Mouse (Mus musculus) layer of hippocampus, adult 8-10 months (tissue): ENCODE results near the gene Gm20481. TPM values are rescaled to one million over a fixed set of nuclear protein-coding genes. Genes with fewer than 3 reads are reported as not detected.
"Not testable (repeated sequence)": the region's sequence is repeated elsewhere in the genome, so short reads cannot be mapped to it uniquely, and the experiment has no call there.

Experiments used
- DNase-seq, 2 experiments: peaks; one replicate each; pipeline ENCODE4 v3.0.0; 2022; ENCODE audit warnings: low spot score in 2 of 2
- total RNA-seq, 4 experiments: library from RNA; stranded (reverse); gene quantifications; 2 replicates each; pipeline ENCODE4 v1.2.4; 2022

Gene Gm20481
- not detected for total RNA-seq

DNA sequence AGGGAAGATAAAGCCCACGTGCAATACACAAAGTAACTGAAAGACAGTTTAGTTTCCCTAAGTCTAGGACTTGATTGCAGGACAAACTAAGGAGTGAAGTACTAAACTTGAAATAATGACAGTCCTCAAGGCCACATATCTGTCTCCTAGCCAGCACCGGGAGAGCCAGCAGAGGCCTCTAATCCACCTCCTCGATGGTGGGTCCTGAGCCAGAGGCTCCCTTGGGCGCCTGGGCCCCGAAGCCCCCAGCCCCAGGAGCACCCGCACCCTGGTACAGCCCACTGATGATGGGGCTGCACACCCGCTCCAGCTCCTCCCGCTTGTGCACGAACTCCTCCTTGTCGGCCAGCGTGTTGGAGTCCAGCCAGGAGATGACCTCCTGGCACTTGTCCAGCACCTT lies at the start of gene Gm20481:
TSS of gene Gm20481 (plus strand) at position 91 of the 400 bp plus-strand sequence.
- not testable (repeated sequence) for DNase-seq

- DNase-seq, result no peak
Measured at GRCm38 (mm10) chr17:34922939-34923338, 46.8 kb upstream of the Gm20481 start.

DNA sequence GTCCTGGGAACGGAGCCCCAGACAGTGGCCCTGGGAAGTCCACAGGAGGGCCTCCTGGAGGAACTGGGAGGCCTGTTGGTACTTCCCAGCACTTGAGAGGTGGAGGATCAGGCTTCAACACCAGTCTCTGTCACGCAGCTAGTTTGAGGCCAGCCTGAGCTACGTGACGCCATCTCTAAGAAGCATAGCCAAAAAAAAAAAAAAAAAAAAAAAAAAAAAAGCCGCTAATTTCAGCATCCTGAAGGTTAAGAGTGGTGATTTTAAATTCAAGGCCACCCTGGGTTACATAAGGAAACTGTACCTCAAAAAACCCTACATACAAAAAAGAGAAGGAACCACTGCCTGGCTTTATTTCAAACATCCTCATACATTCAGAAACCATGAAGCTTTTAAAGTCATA lies 45.5 kb upstream of the Gm20481 start:
- no peak for DNase-seq

GRCm38 (mm10) chr17:34927306-34928019 lies 42.2 kb upstream of the Gm20481 start:
- peak in 1 of 2 experiments; percentile 32 for DNase-seq

- no peak for DNase-seq
Measured at GRCm38 (mm10) chr17:34928841-34929240, 40.9 kb upstream of the Gm20481 start.

DNA sequence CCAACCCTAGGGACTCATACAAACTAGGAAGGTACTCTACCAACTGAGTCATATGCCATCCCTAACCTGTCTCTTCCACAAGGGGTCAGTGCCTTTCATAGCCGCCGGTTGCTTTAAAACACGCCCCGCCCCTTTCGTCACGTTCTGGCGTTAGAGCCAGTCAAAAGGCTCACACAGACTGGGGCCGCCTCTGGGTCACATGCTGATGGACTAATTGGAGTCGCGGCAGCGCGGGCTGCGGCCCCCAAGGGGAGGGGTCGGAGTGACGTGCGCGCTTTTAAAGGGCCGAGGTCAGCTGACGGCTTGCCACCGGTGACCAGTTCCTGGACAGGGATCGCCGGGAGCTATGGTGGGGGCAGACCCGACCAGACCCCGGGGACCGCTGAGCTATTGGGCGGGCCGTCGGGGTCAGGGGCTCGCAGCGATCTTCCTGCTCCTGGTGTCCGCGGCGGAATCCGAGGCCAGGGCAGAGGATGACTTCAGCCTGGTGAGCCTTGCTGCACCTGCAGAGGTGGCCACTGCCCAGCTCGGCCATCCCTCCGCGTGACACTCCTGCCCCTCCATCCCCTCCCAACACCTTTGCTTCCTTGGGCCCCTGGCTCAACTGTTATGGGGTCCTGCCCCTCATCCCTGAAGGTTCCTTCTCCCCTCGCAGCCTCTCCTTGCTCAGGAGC lies 38.5 kb upstream of the Gm20481 start, which contains the start of gene Neu1:
TSS of gene Neu1 (plus strand) at position 193 of the 674 bp plus-strand sequence.
- peak; percentile 98 for DNase-seq

GRCm38 (mm10) chr17:34931735-34932098 lies 38.0 kb upstream of the Gm20481 start:
- peak in 1 of 2 experiments; percentile 32 for DNase-seq

DNA sequence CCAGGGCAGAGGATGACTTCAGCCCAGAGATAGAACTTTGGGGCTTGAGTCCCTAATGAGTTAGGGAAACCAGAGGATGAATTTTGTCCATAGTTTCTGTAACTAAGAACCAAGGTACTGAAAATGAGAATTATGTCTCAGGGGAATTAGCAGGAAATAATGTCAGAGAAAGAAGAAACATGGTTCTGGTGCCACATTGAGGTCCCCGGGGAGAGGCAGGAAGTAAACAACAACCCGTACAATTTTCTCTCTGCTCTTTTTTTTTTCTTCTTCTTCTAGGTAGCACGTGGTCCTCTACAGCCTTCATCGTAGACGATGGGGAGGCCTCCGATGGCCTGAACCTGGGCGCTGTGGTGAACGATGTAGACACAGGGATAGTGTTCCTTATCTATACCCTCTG lies 37.4 kb upstream of the Gm20481 start:
- DNase-seq, result no peak

- no peak for DNase-seq
Measured at GRCm38 (mm10) chr17:34934031-34934430, 35.7 kb upstream of the Gm20481 start.

GRCm38 (mm10) chr17:34934830-34935229 lies 34.9 kb upstream of the Gm20481 start:
- DNase-seq, result no peak

- no peak for DNase-seq
Measured at GRCm38 (mm10) chr17:34937960-34938505, 31.7 kb upstream of the Gm20481 start.

DNA sequence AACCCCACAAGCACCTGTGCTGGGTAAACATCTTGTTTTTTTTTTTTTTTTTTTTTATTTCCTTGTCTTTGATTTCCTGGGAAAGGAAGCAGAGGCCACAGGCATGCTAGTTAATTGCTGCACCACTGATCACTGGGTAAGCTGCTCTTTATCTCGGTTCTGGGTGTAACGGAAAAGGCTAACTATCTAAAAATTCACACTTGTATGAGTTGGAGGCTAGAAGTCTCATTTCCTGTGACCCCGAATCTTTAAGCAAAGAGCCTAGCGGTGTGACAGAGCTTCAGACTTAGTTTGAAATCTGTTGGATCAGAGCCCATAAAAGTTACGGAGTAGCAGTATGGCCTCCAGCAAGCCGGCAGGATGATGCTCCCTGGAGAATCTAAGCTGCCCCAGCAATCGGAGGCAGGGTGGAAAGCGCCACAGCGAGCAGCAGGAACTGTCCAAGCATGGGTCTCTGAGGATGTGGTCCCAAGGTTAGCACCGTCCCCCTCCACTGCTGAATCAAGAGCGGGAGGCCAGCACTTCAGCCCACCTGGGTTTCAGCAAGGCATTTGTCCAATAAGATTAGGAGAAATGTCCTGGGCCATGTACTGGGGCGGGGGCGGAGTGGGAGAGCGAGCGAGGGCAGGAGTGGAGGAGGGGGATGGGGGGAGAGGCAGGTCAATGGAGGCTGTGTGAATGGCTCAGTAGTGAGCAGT lies 28.2 kb upstream of the Gm20481 start:
- no peak for DNase-seq

DNA sequence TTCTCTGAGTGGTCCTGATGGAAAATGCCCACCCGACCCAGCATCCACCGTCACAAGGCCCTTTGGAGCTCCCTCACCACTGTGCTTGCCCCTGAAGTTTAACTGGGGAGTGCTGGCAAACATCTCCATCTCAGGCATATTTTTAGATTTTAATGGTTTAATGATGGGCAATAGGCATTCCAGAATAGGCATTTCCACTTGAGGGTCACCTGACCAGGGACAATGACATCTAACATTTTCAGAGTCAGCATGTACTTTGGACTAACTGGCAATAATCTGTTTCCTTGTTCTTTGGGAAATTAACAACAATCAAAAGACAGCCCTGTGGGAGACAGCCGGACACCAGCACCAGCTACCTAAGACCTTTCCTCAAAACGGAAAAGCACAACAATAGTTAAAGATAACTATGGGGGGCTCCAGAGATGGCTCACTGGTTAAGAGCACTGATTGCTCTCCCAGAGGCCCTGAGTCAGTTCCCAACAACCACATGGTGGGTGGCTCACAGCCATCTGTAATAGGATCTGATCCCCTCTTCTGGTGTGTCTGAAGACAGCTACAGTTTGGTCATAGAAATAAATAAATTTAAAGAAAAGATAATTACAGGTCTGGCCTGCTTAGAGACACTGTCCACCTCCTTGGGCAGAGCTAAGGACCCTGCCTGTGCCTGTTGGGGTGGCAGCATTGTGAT lies 26.4 kb upstream of the Gm20481 start:
- DNase-seq, result no peak

- no peak for DNase-seq
Measured at GRCm38 (mm10) chr17:34944362-34944761, 25.4 kb upstream of the Gm20481 start.

GRCm38 (mm10) chr17:34946486-34947140 lies 23.1 kb upstream of the Gm20481 start:
- no peak for DNase-seq

DNA sequence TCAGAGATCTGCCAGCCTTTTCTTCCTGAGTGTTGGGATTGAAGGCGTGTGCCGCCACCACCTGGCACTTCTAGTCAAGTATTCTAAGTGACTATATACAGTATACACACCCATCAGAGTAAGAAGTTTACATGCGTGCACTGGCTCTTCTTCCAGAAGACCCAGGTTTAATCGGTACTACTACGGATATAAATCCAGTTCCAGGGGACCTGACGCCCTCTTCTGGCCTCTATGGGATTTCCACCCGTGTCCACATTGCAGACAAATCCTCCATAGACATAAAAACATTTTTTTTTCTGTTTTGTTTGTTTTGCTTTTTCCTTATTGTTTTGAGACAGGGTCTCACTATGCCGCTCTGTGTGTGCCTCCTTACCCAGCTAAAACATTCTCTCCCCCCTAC lies 22.1 kb upstream of the Gm20481 start:
- no peak for DNase-seq

DNA sequence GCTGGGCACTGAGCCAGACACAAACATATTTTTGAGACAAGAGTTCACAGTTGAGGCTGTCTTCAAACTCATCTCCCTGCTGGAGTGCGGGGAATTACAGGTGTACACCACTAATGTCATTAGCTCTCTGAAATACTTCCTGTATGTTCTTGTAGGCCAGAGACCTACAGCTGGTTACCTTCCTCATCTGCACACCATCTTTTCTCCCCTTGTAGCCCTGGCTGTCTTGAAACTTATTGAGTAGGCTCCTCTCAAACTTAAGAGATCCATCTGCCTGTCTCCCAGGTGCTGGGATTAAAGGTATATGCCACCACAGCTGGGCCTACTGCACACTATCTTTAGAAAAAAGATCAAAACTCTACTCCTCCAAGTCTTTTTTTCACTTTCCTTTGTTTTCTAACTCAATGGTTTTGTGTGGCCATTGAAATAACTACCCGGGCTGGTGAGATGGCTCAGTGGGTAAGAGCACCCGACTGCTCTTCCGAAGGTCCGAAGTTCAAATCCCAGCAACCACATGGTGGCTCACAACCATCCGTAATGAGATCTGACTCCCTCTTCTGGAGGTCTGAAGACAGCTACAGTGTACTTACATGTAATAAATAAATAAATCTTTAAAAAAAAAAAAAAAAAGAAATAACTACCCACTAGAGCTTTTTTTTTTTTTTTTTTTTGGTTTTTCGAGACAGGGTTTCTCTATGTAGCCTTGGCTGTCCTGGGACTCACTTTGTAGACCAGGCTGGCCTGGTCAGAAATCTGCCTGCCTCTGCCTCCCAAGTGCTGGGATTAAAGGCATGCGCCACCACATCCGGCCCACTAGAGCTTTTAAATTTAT lies 20.8 kb upstream of the Gm20481 start:
- not testable (repeated sequence) for DNase-seq

DNA sequence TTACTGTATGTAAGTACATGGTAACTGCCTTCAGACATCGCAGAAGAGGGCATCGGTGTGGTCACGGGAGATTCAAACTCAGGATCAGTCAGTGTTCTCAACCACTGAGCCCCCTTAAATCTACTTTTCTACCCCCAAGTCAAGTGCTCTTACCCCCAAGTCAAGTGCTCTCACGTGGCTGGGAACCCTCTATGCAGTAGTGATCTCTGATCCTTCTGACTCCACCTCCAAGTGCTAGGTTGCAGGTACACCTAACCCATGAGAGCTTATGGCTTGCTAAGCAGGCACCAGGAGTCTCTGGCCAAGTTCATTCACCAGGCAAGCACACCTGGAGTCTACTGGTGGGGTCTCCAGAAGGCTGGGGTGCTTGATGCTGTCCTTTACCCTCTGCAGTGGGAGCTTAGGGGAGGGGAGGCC lies 20.2 kb upstream of the Gm20481 start:
- no peak for DNase-seq

GRCm38 (mm10) chr17:34950514-34951455 lies 18.9 kb upstream of the Gm20481 start:
- DNase-seq, result no peak
